Mouse (Mus musculus) forebrain, embryonic 14.5 days (tissue): ENCODE data around the gene Pgpep1. TPM values are rescaled to one million over a fixed set of nuclear protein-coding genes. Genes with fewer than 3 reads are reported as not detected.

ENCODE experiments used
- ATAC-seq: fragments of 200-750 bp; cut with Nextera tagmentation; 2 replicates; pipeline ENCODE4 v1.8.0; 2017; ENCODE audit warnings: mild to moderate bottlenecking, moderate library complexity
- DNase-seq: peaks from one replicate; pipeline ENCODE4 v3.0.0-alpha.2; 2015; ENCODE audit warnings: low spot score
- H3K27ac ChIP-seq: fragments of 300-500 bp; sonication (generic); 2 replicates; pipeline ENCODE4 v1.5.1; 2014; ENCODE audit warnings: low read depth, mild to moderate bottlenecking, control low read depth, low read length, moderate library complexity
- H3K27me3 ChIP-seq: fragments of 300-500 bp; sonication (generic); replicated peaks from 2 replicates; pipeline ENCODE4 v1.6.1; 2014; ENCODE audit warnings: low read length, control low read depth, mixed read lengths; ENCODE audit not compliant: control insufficient read depth, insufficient read depth
- H3K36me3 ChIP-seq: fragments of 300-500 bp; sonication (generic); 2 replicates; pipeline ENCODE4 v1.6.1; 2014; ENCODE audit warnings: low read length, control low read depth; ENCODE audit not compliant: control insufficient read depth, insufficient read depth
- H3K4me1 ChIP-seq: fragments of 300-500 bp; sonication (generic); 2 replicates; pipeline ENCODE4 v1.6.1; 2014; ENCODE audit warnings: antibody characterized with exemption, low read length, control low read depth; ENCODE audit not compliant: control insufficient read depth, insufficient read depth
- H3K4me2 ChIP-seq: fragments of 300-500 bp; sonication (generic); 2 replicates; pipeline ENCODE4 v1.6.1; 2014; ENCODE audit warnings: mild to moderate bottlenecking, control low read depth, low read length
- H3K4me3 ChIP-seq: fragments of 300-500 bp; sonication (generic); 2 replicates; pipeline ENCODE4 v1.5.1; 2014; ENCODE audit warnings: low read depth, low read length, control low read depth
- H3K9ac ChIP-seq: fragments of 300-500 bp; sonication (generic); 2 replicates; pipeline ENCODE4 v1.6.1; 2014; ENCODE audit warnings: mild to moderate bottlenecking, low read length, control low read depth, moderate library complexity
- H3K9me3 ChIP-seq: fragments of 300-500 bp; sonication (generic); replicated peaks from 2 replicates; pipeline ENCODE4 v1.6.1; 2016; ENCODE audit warnings: low read length, control low read depth, mixed read lengths; ENCODE audit not compliant: control insufficient read depth
- WGBS: fragments of 180-500 bp; shearing (Covaris S2); extraction: QIAGEN DNeasy Blood & Tissue Kit; methylation state at CpG from one replicate; pipeline ENCODE4 v1.1.7; 2014; 5-methylcytosine and 5-hydroxymethylcytosine counted together
- polyA plus RNA-seq: library from polyadenylated mRNA; unstranded; fragments of >200 nt; fragmentation: Nextera tagmentation; extraction: Ambion mirVana; gene quantifications from 2 replicates; pipeline ENCODE4 v1.2.1, GENCODE M21; 2014

The Pgpep1 gene
- polyA plus RNA-seq, 1 experiment from 2014 or later: 101 TPM

DNA sequence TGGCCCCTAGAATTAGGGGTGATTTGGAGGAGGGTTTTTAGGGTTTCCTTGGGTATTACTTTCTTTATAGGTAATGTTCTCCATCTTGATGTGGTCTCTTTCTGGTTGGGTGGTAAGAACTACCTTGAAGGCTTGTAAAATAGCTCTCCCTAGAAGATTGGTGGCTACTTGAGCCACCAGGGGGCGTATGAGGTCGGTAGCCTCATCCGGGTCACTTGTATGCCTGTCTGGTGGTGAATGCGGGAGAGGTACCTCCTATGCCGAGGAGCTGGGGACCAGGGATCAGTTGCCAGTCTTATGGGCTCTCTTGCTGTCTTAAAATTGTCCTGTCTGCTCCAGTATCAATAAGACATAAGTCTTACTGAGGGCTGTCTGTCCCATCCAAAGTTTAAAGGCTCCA, 35.1 kb downstream of the Pgpep1 start:
- H3K9me3 ChIP-seq: no peaks in the 10 kb centered on the region

DNA sequence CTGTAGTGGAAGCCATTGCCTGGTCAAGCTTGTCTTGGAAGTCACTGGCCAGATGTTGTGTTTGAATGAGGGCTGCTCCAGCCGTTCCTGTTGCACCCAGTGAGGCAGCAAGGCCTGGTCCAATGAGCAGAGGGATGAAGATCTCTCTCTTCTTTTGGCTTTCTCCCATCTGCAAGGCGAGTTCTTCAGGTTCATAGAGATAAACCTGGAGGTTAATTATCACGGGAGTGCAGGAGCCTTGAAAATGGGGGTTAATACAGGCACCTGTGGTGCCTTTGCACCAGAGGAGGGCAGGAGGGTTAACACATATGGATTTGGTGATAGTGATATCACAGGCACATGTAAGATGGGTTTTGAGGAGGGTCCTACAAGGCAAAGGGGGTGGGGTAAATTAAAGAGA, 38.0 kb downstream of the Pgpep1 start:
- Histone ChIP-seq H3K9ac (no peak overlapping the region), H3K27me3 (no peaks in the 10 kb centered on the region), H3K4me2 (no peak overlapping the region), H3K27ac (no peak overlapping the region), H3K4me3 (no peak overlapping the region), H3K4me1 (no peaks in the 10 kb centered on the region), H3K9me3 (no peaks in the 10 kb centered on the region), H3K36me3 (no peaks in the 10 kb centered on the region)
- no peak for DNase-seq
- no peak for ATAC-seq
- 54% methylated on average over 3 of the region's 3 CpGs for WGBS

More for the DNA sequence above, 35.1 kb downstream of the Pgpep1 start:
- Histone ChIP-seq H3K27ac (no peak overlapping the region), H3K36me3 (no peaks in the 10 kb centered on the region), H3K4me1 (no peaks in the 10 kb centered on the region; the same call in 1 of the 2 replicates), H3K27me3 (no peaks in the 10 kb centered on the region), H3K9ac (no peak overlapping the region), H3K4me3 (no peak overlapping the region), H3K4me2 (no peak overlapping the region)
- DNase-seq (peak; percentile 54), ATAC-seq (no peak)
- 13% methylated on average over 5 of the region's 5 CpGs for WGBS

DNA sequence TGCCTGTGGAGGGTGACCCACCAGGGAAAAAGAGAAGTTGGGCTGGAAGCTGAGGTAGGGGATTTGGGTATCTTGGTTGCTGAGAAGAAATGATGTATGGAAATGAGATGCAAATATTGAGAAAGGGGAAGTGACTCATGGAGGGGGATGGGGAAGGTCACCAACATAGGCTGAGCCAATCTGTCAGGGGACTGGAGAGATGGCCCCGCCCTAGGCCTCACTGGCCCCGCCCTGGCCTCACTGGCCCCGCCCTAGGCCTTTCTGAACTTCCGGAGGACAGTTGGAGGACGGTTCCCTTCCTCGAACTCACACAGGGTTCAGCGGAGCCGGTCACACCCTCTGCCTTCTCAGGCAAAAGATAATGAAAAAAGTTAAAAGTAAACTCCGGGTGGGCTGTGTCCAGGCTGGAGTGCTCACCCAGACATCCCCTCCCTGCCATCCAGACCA, 41.3 kb downstream of the Pgpep1 start:
- DNase-seq: no peak
- Histone ChIP-seq H3K36me3 (no peaks in the 10 kb centered on the region), H3K4me2 (no peak overlapping the region), H3K4me1 (no peaks in the 10 kb centered on the region), H3K27ac (no peak overlapping the region), H3K4me3 (no peak overlapping the region), H3K27me3 (no peaks in the 10 kb centered on the region), H3K9ac (no peak overlapping the region), H3K9me3 (no peaks in the 10 kb centered on the region)
- ATAC-seq: peak; percentile 34; the same call in 1 of the 2 replicates
- 37% methylated on average over 9 of the region's 9 CpGs for whole genome bisulfite sequencing

DNA sequence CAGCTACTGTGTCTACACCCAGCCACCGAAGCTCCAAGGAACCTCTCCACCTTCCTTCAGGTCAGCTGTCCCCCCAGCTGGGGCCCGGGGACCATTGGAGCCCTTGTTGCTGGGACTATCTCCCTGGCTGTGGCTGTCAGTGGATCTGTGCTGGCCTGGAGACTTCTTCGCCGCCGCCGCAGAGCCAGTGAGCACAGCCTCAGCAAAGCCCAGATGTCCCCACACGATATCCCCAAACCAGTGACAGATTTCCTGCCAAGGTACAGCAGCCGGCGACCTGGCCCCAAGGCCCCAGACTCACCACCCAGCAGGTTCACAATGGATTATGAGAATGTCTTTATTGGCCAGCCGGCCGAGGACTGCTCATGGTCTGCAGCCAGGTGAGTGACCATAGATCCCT, 42.2 kb downstream of the Pgpep1 start:
- H3K9me3 ChIP-seq: no peaks in the 10 kb centered on the region
- no peak overlapping the region for H3K4me3 ChIP-seq
- 89% methylated on average over 11 of the region's 11 CpGs for WGBS
- no peaks in the 10 kb centered on the region for H3K4me1 ChIP-seq
- no peak overlapping the region for H3K27ac ChIP-seq
- H3K9ac ChIP-seq: no peak overlapping the region
- DNase-seq: no peak
- H3K4me2 ChIP-seq: no peak overlapping the region
- ATAC-seq: no peak
- no peaks in the 10 kb centered on the region for H3K36me3 ChIP-seq
- H3K27me3 ChIP-seq: no peaks in the 10 kb centered on the region

DNA sequence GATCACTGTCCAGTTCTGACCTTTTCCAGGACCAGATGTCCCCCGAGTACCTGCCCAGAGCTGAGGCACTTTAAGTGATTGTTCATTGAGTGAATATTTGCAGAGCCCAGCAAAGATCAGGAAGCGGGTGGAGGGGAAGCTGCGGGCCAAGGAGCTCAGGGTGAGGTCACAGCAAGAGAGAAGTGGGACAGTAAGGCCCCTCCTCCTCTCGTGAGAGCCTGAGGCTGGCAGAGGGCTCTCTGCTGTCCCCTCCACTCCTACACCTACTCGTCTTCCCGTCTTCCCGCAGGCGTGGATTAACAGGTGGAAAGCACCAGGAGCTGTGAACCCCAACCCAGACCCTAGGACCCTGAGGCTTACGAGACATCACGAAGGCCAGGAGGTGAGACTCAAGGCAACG, 43.5 kb downstream of the Pgpep1 start:
- DNase-seq (no peak), ATAC-seq (no peak)
- Histone ChIP-seq H3K4me3 (no peak overlapping the region), H3K27ac (no peak overlapping the region), H3K36me3 (no peaks in the 10 kb centered on the region), H3K9me3 (no peaks in the 10 kb centered on the region), H3K27me3 (no peaks in the 10 kb centered on the region), H3K4me1 (no peaks in the 10 kb centered on the region), H3K9ac (no peak overlapping the region), H3K4me2 (no peak overlapping the region)
- 58% methylated on average over 11 of the region's 11 CpGs for WGBS

DNA sequence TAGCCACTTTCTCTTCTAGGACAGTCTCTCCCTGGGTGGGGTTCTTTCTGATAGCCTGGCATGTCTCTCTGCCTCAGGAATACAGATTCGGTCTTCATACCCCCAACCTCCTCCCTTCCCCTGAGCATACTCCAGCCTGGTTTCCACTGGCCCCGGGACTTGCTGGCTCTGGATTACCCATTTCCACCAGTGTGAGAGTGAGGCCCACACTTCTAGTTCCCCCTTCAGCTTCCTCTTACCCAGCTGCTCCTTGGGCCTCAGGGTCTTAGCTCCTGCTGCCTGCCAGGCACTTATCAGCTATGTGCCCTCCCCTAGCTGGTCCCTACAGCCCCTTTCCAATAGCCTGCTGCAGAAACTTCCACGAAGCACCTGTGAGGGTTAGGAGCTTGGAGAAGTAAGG, 44.3 kb downstream of the Pgpep1 start, which contains the start of gene Lrrc25:
TSS of gene Lrrc25 (plus strand) at position 262 of the 400 bp plus-strand sequence.
- no peak for DNase-seq
- H3K9me3 ChIP-seq: no peaks in the 10 kb centered on the region
- H3K36me3 ChIP-seq: no peaks in the 10 kb centered on the region
- H3K4me3 ChIP-seq: no peak within 1 kb of the TSS
- no peak within 1 kb of the TSS for H3K9ac ChIP-seq
- H3K4me1 ChIP-seq: peaks cover 5% of the 10 kb centered on the region; the same call in 1 of the 2 replicates
- H3K27me3 ChIP-seq: peaks cover 4% of the 10 kb centered on the region; the same call in 1 of the 2 replicates
- no peak for ATAC-seq
- 75% methylated on average over 3 of the region's 3 CpGs for WGBS
- H3K27ac ChIP-seq: no peak within 1 kb of the TSS
- H3K4me2 ChIP-seq: no peak within 1 kb of the TSS

DNA sequence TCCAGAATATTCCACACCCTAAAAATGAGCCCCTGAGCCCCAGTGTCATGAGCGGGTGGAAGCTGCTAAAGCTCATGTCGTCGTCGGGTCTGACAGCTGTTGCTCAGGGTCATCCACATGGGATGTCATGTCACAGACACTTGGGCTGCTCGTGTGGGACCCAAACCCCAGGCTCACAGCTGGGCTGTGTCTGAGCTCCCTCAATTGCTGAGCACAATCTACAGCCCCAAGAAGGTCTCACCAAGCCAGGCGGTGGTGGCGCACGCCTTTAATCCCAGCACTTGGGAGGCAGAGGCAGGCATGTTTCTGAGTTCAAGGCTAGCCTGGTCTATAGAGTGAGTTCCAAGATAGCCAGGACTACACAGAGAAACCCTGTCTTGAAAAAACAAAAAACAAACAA, 44.9 kb downstream of the Pgpep1 start:
- Histone ChIP-seq H3K9me3 (no peaks in the 10 kb centered on the region), H3K36me3 (no peaks in the 10 kb centered on the region), H3K27me3 (peaks cover 4% of the 10 kb centered on the region; the same call in 1 of the 2 replicates), H3K4me3 (no peak overlapping the region), H3K27ac (no peak overlapping the region), H3K4me2 (no peak overlapping the region), H3K9ac (no peak overlapping the region), H3K4me1 (peaks cover 8% of the 10 kb centered on the region)
- 90% methylated on average over 8 of the region's 8 CpGs for WGBS
- DNase-seq (no peak), ATAC-seq (no peak)

DNA sequence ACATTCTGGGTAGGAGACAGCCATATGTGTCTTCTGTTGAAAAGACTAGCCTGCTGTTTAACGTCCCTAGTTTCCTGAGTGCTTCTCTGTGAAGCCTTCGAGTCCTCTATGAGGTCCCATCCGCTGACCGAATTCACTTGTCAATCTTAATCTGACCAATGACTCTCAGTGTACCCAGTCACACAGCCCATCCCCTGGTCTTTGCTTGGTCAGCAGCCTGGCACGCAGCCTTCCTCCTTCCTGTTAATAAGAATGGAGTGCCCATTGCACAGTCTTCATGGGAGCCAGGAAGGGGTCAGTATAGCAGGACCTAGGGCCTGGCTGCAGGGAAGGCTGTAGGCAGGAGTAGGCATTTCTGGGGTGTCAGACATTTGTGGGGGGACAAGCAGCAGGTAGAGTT, 45.7 kb downstream of the Pgpep1 start:
- no peak for DNase-seq
- no peak for ATAC-seq
- H3K4me3 ChIP-seq: no peak overlapping the region
- H3K9me3 ChIP-seq: no peaks in the 10 kb centered on the region
- no peaks in the 10 kb centered on the region for H3K36me3 ChIP-seq
- H3K4me1 ChIP-seq: peaks cover 15% of the 10 kb centered on the region
- no peak overlapping the region for H3K27ac ChIP-seq
- WGBS: 74% methylated on average over 5 of the region's 5 CpGs
- no peak overlapping the region for H3K9ac ChIP-seq
- H3K4me2 ChIP-seq: no peak overlapping the region
- H3K27me3 ChIP-seq: peaks cover 4% of the 10 kb centered on the region; the same call in 1 of the 2 replicates

DNA sequence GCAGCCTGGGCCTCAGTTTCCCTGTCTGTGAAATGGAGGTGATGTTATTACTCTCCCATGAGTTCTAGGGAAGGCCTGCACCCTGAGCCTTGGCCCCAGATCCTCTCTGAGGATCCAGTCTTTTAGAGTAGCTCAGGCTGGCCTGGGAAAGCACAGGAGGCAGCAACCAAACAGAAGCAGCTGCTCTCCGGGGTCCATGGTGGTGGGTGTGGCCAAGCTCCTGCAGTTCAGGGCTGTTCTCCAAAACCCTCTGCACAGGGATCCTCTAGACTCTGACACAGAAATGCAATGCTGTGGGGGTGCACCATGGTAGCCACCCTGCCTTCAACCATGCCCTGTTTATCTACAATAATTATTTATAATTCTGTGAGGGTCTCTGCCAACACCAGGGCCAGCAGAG, 46.4 kb downstream of the Pgpep1 start:
- H3K4me1 ChIP-seq: peaks cover 20% of the 10 kb centered on the region
- no peaks in the 10 kb centered on the region for H3K9me3 ChIP-seq
- H3K4me3 ChIP-seq: no peak overlapping the region
- H3K27ac ChIP-seq: no peak overlapping the region
- WGBS: 13% methylated on average over 1 of the region's 1 CpGs
- ATAC-seq: no peak
- no peak overlapping the region for H3K4me2 ChIP-seq
- H3K36me3 ChIP-seq: no peaks in the 10 kb centered on the region
- no peak overlapping the region for H3K9ac ChIP-seq
- peaks cover 4% of the 10 kb centered on the region; the same call in 1 of the 2 replicates for H3K27me3 ChIP-seq
- no peak for DNase-seq
